Mouse (Mus musculus) olfactory bulb, adult 2 months (tissue): ENCODE data around the gene Magi2.

ENCODE experiments used
- CTCF ChIP-seq: fragments of 200-500 bp; IDR thresholded peaks from 2 replicates; pipeline ENCODE4 v1.5.1; 2012; ENCODE audit warnings: low read depth, mild to moderate bottlenecking, low read length, moderate library complexity; ENCODE audit not compliant: insufficient read depth
- POLR2A ChIP-seq: fragments of 200-500 bp; IDR thresholded peaks from 2 replicates; pipeline ENCODE4 v1.6.1; 2012; ENCODE audit warnings: mild to moderate bottlenecking, low read depth, low read length, moderate library complexity; ENCODE audit not compliant: insufficient read depth

- TF ChIP-seq POLR2A (no peak), CTCF (no peak)
Measured at GRCm38 (mm10) chr5:19933190-19933589, 706.4 kb downstream of the Magi2 start.
